Mouse (Mus musculus): Measurements from ENCODE around the gene Pcnx2. TPM values are rescaled to one million over a fixed set of nuclear protein-coding genes. Genes with fewer than 3 reads are reported as not detected.

Gene Pcnx2
- total and polyA plus RNA-seq, 3 experiments, result not detected

DNA sequence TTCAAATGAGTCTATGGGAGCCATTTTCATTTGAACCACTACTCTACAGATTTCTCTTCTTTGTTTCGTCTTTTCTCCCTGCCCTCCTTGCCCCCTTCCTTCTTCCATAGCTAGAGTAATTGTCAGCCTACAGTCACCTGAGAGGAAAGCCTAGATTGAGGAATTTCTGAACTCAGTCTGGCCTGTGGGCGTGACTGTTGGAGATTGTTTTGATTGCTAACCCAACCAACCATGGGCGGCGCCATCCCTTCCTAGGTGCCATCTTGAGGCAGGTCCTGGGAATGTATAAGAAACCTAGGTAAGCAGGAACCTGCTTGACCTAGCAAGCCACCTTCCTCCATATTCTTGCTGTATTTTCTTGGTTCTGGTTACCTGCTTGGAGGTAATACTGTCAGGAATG is 172.0 kb downstream of the Pcnx2 start:
- Histone ChIP-seq H3K27ac (ENCODE audit: insufficient read depth, low read depth) (no peak overlapping the region), H3K27me3 (replicated peaks) (no peaks in the 10 kb centered on the region), H3K4me3 (replicated peaks in 1 of 3; ENCODE audit: low read depth in 2 of 3, low read length in 2 of 3, poor library complexity in 1 of 3) (no peak overlapping the region), H3K79me2 (replicated peaks; ENCODE audit: control insufficient read depth, extremely low read depth, insufficient read depth, poor library complexity, severe bottlenecking) (no peaks in the 10 kb centered on the region), H3K9ac (ENCODE audit: insufficient read depth, low read depth) (no peak overlapping the region), H3K4me2 (ENCODE audit: insufficient read depth, low read depth, poor library complexity, severe bottlenecking) (no peak overlapping the region), H3K4me1 (ENCODE audit: control insufficient read depth in 1 of 2, insufficient read depth in 2 of 2) (peaks cover 7 to 21% of the 10 kb centered on the region in 2 experiments), H3K9me3 (replicated peaks; ENCODE audit: low read length) (no peaks in the 10 kb centered on the region), H3K36me3 (replicated peaks in 1 of 2; ENCODE audit: control insufficient read depth in 1 of 2, insufficient read depth in 1 of 2, low read length in 1 of 2) (no peaks in the 10 kb centered on the region)
- TF ChIP-seq MAZ (IDR thresholded peaks at IDR 0.05; ENCODE audit: low read depth, low read length) (no peak), MEF2A (IDR thresholded peaks at IDR 0.05; ENCODE audit: borderline replicate concordance, low read depth, low read length) (no peak), KAT2A (IDR thresholded peaks at IDR 0.05; ENCODE audit: insufficient replicate concordance, low read length) (no peak), NRF1 (IDR thresholded peaks at IDR 0.05; ENCODE audit: low read depth, low read length) (no peak), ZMIZ1 (IDR thresholded peaks at IDR 0.05; ENCODE audit: low read depth, low read length) (no peak), TCF12 (IDR thresholded peaks at IDR 0.05; ENCODE audit: low read depth, low read length) (no peak), HCFC1 (IDR thresholded peaks at IDR 0.05; ENCODE audit: low read depth, low read length) (no peak), ZNF384 (IDR thresholded peaks at IDR 0.05; ENCODE audit: low read depth, low read length) (no peak), CHD2 (IDR thresholded peaks at IDR 0.05; ENCODE audit: low read length) (no peak), ELF1 (IDR thresholded peaks at IDR 0.05; ENCODE audit: low read depth, low read length) (no peak), IRF4 (IDR thresholded peaks at IDR 0.05; ENCODE audit: low read depth, low read length) (no peak), MXI1 (IDR thresholded peaks at IDR 0.05; ENCODE audit: low read depth, low read length) (no peak), SIN3A (IDR thresholded peaks at IDR 0.05; ENCODE audit: low read length) (no peak), ZKSCAN1 (IDR thresholded peaks at IDR 0.05; ENCODE audit: borderline replicate concordance, low read depth, low read length) (no peak), UBTF (IDR thresholded peaks at IDR 0.05; ENCODE audit: low read depth, low read length) (no peak), MAFK (IDR thresholded peaks at IDR 0.05; ENCODE audit: insufficient replicate concordance, low read length) (no peak)
- in situ Hi-C loops (cut with MboI; ENCODE audit: low pct_ligation_motif_present, low pct_unique_long_range_greater_than_20kb, low sequenced_read_pairs) (no loop called here), dilution Hi-C loops (cut with MboI; ENCODE audit: extremely low pct_ligation_motif_present, extremely low pct_unique_long_range_greater_than_20kb, low sequenced_read_pairs) (no loop called here)
- no peak for DNase-seq (ENCODE audit: extremely low read depth)

- TF ChIP-seq TCF12 (IDR thresholded peaks at IDR 0.05; ENCODE audit: low read depth, low read length) (peak; percentile 35; the same call in 1 of the 2 replicates), MEF2A (IDR thresholded peaks at IDR 0.05; ENCODE audit: borderline replicate concordance, low read depth, low read length) (no peak), USF2 (conservative IDR thresholded peaks at IDR 0.05; ENCODE audit: low read depth, low read length) (no peak), HCFC1 (IDR thresholded peaks at IDR 0.05; ENCODE audit: low read depth, low read length) (peak; percentile 23; the same call in 1 of the 2 replicates), SIN3A (IDR thresholded peaks at IDR 0.05; ENCODE audit: low read length) (no peak), MAZ (IDR thresholded peaks at IDR 0.05; ENCODE audit: low read depth, low read length) (no peak; the same call in 1 of the 2 replicates), ZNF384 (IDR thresholded peaks at IDR 0.05; ENCODE audit: low read depth, low read length) (no peak), ZMIZ1 (IDR thresholded peaks at IDR 0.05; ENCODE audit: low read depth, low read length) (no peak), ZC3H11A (IDR thresholded peaks at IDR 0.05; ENCODE audit: low read depth, low read length) (no peak), TBP (conservative IDR thresholded peaks at IDR 0.05; ENCODE audit: low read depth, low read length) (no peak), ELF1 (IDR thresholded peaks at IDR 0.05; ENCODE audit: low read depth, low read length) (peak; percentile 65)
- H3K79me2 ChIP-seq (replicated peaks; ENCODE audit: control insufficient read depth, extremely low read depth, insufficient read depth, poor library complexity, severe bottlenecking), result no peaks in the 10 kb centered on the region
- in situ Hi-C loops (cut with MboI; ENCODE audit: low pct_ligation_motif_present, low pct_unique_long_range_greater_than_20kb, low sequenced_read_pairs) (no loop called here), dilution Hi-C loops (cut with MboI; ENCODE audit: extremely low pct_ligation_motif_present, extremely low pct_unique_long_range_greater_than_20kb, low sequenced_read_pairs) (no loop called here)
- no peaks in the 10 kb centered on the region for H3K27me3 ChIP-seq (replicated peaks)
- 0 out of 2 replicates have a peak overlapping the region, but pooled peaks have one; percentile 10 for H3K4me2 ChIP-seq (ENCODE audit: insufficient read depth, low read depth, poor library complexity, severe bottlenecking)
- no peak overlapping the region for H3K4me3 ChIP-seq (replicated peaks in 1 of 3; ENCODE audit: low read depth in 2 of 3, low read length in 2 of 3, poor library complexity in 1 of 3)
- H3K9ac ChIP-seq (ENCODE audit: insufficient read depth, low read depth), result no peak overlapping the region
- peak; percentile 30 for DNase-seq (ENCODE audit: extremely low read depth)
- H3K36me3 ChIP-seq (replicated peaks in 1 of 2; ENCODE audit: control insufficient read depth in 1 of 2, insufficient read depth in 1 of 2, low read length in 1 of 2), result no peaks in the 10 kb centered on the region
- no peaks in the 10 kb centered on the region for H3K9me3 ChIP-seq (replicated peaks; ENCODE audit: low read length)
- 0 out of 2 replicates have a peak overlapping the region, but pooled peaks have one; percentile 23 for H3K27ac ChIP-seq (ENCODE audit: insufficient read depth, low read depth)
- H3K4me1 ChIP-seq (ENCODE audit: control insufficient read depth in 1 of 2, insufficient read depth in 2 of 2), result peaks cover 7 to 21% of the 10 kb centered on the region in 2 experiments
Measured at GRCm38 (mm10) chr8:125725037-125725820, 172.9 kb downstream of the Pcnx2 start.
